Mouse (Mus musculus): ENCODE data around the gene Krt9.

Gene Krt9

GRCm38 (mm10) chr11:100148615-100149330 is 44.3 kb downstream of the Krt9 start, which contains the start of gene Krt19:
TSS of gene Krt19 (minus strand) at chr11:100148665.
- DNase-seq (ENCODE audit: low spot score): no peak

GRCm38 (mm10) chr11:100147566-100148353 is 45.3 kb downstream of the Krt9 start:
- no peak for DNase-seq (ENCODE audit: low spot score)

- no peak for DNase-seq (ENCODE audit: low spot score)
Measured at GRCm38 (mm10) chr11:100145858-100146560, 47.0 kb downstream of the Krt9 start.

- no peak for DNase-seq (ENCODE audit: low spot score)
Measured at GRCm38 (mm10) chr11:100145104-100145503, 47.9 kb downstream of the Krt9 start.

GRCm38 (mm10) chr11:100140966-100141365 is 52.1 kb downstream of the Krt9 start:
- DNase-seq (ENCODE audit: low spot score): no peak

- no peak for DNase-seq (ENCODE audit: low spot score)
Measured at GRCm38 (mm10) chr11:100139391-100139790, 53.7 kb downstream of the Krt9 start.

- no peak for DNase-seq (ENCODE audit: low spot score)
Measured at GRCm38 (mm10) chr11:100138809-100139208, 54.2 kb downstream of the Krt9 start.

- DNase-seq (ENCODE audit: low spot score): no peak
Measured at GRCm38 (mm10) chr11:100137693-100138092, 55.4 kb downstream of the Krt9 start.

Data from embryo, embryonic 10.5 days (tissue).